Mouse (Mus musculus): Measurements from ENCODE around the gene Serhl. TPM values are rescaled to one million over a fixed set of nuclear protein-coding genes. Genes with fewer than 3 reads are reported as not detected.
A peak's percentile ranks its signal among the peaks of the same experiment; 100 is the strongest.
"Not testable (repeated sequence)": the region's sequence is repeated elsewhere in the genome, so short reads cannot be mapped to it uniquely, and the experiment has no call there.

Gene Serhl
- 44.3 and 46.1 TPM in 2 replicates for polyA plus RNA-seq (2016; fragmentation: Nextera tagmentation; extraction: Ambion mirVana)

DNA sequence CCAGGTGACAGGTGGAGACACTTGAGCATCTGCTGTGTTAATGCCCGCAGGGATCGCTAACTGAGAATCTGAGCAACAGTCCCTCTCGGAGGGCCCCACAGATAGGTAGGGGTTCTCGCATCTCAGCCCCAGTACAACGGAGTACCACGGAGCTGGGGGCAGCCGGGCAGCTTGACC lies at the start of gene Serhl:
Serhl (plus strand) TSS at position 78 of the 177 bp plus-strand sequence.
- Histone ChIP-seq H3K4me2 (replicated peaks) (peak within 1 kb of the TSS; percentile 36), H3K36me3 (no peaks in the 10 kb centered on the region), H3K9ac (no peak within 1 kb of the TSS), H3K27me3 (peaks cover 31% of the 10 kb centered on the region), H3K4me1 (peaks cover 16% of the 10 kb centered on the region), H3K27ac (no peak within 1 kb of the TSS; the same call in 1 of the 2 replicates), H3K9me3 (replicated peaks) (no peaks in the 10 kb centered on the region), H3K4me3 (no peak within 1 kb of the TSS)
- ATAC-seq (ENCODE audit: low FRiP score): no peak
- 9% methylated on average over 7 of the region's 7 CpGs for WGBS

DNA sequence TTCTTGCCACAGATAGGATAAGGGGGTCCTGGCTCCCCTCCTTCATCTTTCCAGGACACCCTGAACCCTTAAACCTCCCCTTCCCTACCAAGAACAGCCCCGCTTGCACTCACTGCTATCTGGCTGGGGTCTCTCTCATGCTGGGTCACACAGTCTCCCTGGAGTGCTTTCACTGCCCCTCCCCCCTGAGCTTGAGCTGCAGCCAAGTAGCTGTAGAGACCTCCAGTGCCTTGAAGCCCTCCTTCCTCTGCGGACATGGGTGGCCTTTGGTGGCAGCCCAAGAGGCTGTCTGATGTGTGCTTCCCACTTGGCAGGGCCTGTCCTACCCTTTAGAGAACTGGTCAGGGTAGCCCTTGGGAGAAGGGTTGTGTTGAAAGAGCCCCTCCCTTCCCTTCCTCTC lies 49.1 kb upstream of the Serhl start:
- WGBS: 54% methylated on average over 2 of the region's 2 CpGs
- H3K4me3 ChIP-seq: no peak overlapping the region
- ATAC-seq (ENCODE audit: low FRiP score): no peak
- peaks cover 14% of the 10 kb centered on the region for H3K27me3 ChIP-seq
- H3K27ac ChIP-seq: no peak overlapping the region
- H3K9me3 ChIP-seq (replicated peaks): no peaks in the 10 kb centered on the region
- no peak overlapping the region for H3K4me2 ChIP-seq (replicated peaks)
- no peaks in the 10 kb centered on the region for H3K36me3 ChIP-seq
- no peak overlapping the region for H3K9ac ChIP-seq
- H3K4me1 ChIP-seq: peaks cover 35% of the 10 kb centered on the region

DNA sequence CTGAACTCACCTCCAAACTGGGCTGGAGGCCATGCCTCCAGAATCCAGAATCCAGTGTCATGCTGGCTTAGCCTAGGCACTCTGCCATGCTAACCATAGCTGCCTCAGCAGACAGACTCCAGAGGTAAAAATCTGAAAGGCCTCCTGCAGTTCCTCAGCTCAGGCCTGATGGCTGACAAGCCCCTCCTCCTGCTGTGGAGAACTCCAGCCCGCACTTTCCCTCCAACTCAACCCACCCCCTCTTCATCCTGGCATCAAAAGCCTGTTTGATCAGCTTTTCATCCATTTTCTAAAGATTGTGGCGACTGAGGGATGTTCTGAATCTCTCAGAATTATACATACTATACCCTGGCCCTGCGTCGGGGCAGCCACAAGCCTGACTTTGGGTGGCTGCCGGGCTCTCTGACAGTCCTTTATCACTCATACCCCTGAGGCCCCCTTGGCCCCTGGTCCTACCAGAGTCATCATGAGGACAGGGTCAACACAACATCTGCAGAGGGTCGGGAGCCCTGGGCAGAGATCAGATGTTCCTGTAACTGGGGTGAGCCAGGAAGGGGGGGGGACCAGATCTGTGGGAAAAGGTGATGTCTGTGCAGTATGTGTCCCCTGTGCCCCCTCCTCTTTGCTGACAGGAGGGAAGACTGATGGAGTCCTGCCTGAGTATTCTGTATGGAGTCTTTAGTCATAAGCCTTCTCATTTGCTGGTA lies 46.5 kb upstream of the Serhl start:
- Histone ChIP-seq H3K9me3 (replicated peaks) (peaks cover 6% of the 10 kb centered on the region), H3K27ac (peak overlapping the region; percentile 31; the same call in 1 of the 2 replicates), H3K4me1 (peaks cover 30% of the 10 kb centered on the region), H3K4me2 (replicated peaks) (peak overlapping the region; percentile 34), H3K9ac (no peak overlapping the region; the same call in 1 of the 2 replicates), H3K27me3 (no peaks in the 10 kb centered on the region; the same call in 1 of the 2 replicates), H3K36me3 (no peaks in the 10 kb centered on the region), H3K4me3 (no peak overlapping the region)
- peak; percentile 43; the same call in 1 of the 2 replicates for ATAC-seq (ENCODE audit: low FRiP score)
- WGBS: 2% methylated on average over 6 of the region's 6 CpGs

DNA sequence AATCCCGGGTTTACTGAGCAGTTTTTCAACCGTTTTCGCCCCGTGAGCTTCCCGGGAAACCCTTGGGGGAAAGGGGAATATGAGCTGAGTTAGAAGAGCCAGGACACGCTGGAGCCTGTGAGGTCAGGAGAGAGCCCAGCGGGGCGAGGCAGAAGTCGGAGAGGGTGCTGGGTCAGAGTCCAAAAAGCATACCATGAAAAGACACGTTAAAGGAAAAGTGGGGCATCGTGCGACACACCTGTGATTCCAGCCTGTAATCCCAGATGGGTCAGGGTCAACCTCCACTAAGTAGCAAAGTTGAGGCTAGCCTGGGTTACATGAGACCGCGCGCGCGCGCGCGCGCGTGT lies 46.0 kb upstream of the Serhl start:
- peaks cover 6% of the 10 kb centered on the region for H3K9me3 ChIP-seq (replicated peaks)
- H3K4me3 ChIP-seq: no peak overlapping the region
- H3K36me3 ChIP-seq: no peaks in the 10 kb centered on the region
- no peak overlapping the region; the same call in 1 of the 2 replicates for H3K4me2 ChIP-seq (replicated peaks)
- H3K9ac ChIP-seq: no peak overlapping the region; the same call in 1 of the 2 replicates
- no peak for ATAC-seq (ENCODE audit: low FRiP score)
- H3K27ac ChIP-seq: 0 out of 2 replicates have a peak overlapping the region, but pooled peaks have one; percentile 31
- 66% methylated on average over 22 of the region's 22 CpGs for WGBS
- no peaks in the 10 kb centered on the region; the same call in 1 of the 2 replicates for H3K27me3 ChIP-seq
- H3K4me1 ChIP-seq: peaks cover 25% of the 10 kb centered on the region

DNA sequence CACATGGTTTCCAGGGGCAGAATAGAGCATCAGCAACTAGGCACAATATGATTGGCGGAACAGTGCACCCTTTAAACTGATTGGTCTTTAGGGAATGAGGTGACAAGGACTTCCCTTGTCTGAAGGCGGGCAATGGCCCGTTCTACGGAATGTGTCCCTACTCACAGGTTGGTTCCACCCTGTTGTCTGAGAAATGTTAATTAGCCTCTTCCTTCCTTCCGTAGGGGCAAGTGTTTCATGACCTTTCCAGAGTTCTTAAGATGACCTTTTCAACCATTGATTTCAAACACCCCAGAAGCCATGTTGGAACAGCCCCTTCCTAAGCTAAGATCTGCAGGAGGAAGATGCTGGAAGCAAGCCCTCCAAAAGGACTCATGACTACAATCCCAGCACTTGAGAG lies 43.7 kb upstream of the Serhl start:
- ATAC-seq (ENCODE audit: low FRiP score); H3K4me2 ChIP-seq (replicated peaks); H3K9me3 ChIP-seq (replicated peaks); H3K36me3 ChIP-seq; H3K9ac ChIP-seq; H3K27me3 ChIP-seq; H3K4me3 ChIP-seq; H3K27ac ChIP-seq: not testable (repeated sequence)
- peaks cover 18% of the 10 kb centered on the region for H3K4me1 ChIP-seq
- 86% methylated on average over 5 of the region's 5 CpGs for whole genome bisulfite sequencing

DNA sequence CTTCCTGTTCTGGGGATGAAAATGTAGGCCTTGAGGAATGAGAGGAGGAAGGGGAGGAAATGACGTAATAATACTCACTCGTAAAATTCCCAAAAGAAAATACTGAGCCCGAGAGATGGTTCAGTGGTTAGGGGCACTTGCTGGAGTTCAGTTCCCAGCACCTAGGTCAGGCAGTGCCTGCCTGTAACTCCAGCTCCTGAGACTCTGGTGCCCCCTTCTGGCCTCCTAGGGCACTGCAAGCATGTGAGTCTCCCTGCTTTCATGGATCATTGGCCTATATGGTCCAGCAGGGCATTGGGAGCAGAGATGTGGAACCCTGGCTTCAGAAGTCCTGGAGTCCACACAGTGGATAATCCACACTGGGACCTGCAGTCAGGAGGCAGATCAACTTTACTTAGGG lies 43.0 kb upstream of the Serhl start:
- Histone ChIP-seq H3K4me3 (no peak overlapping the region), H3K4me1 (peaks cover 18% of the 10 kb centered on the region), H3K4me2 (replicated peaks) (no peak overlapping the region), H3K36me3 (no peaks in the 10 kb centered on the region), H3K27me3 (no peaks in the 10 kb centered on the region), H3K27ac (no peak overlapping the region), H3K9ac (no peak overlapping the region), H3K9me3 (replicated peaks) (peaks cover 6% of the 10 kb centered on the region)
- ATAC-seq (ENCODE audit: low FRiP score): no peak
- WGBS: 96% methylated on average over 3 of the region's 3 CpGs

DNA sequence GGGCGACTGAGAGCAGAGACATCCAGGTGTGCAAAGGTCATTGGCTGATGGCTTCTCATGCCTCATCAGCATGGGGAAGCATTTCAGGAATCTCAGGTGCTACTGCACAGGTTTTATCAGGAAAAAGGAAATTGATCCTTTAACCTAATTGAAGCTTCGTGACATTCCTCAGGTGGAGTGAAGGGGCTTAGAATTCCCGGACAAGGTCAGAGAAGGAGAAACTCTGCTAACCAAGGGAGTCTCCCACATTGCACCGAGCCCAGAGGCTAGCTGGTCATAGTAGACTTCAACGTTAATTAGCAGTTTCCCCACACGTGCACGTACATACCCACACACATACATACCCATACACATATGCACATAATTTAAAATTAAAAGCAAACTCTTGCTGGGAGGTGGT lies 42.6 kb upstream of the Serhl start:
- H3K9ac ChIP-seq: no peak overlapping the region
- peaks cover 18% of the 10 kb centered on the region for H3K4me1 ChIP-seq
- H3K9me3 ChIP-seq (replicated peaks): peaks cover 6% of the 10 kb centered on the region
- ATAC-seq (ENCODE audit: low FRiP score): no peak
- no peaks in the 10 kb centered on the region for H3K27me3 ChIP-seq
- no peak overlapping the region for H3K4me3 ChIP-seq
- H3K4me2 ChIP-seq (replicated peaks): no peak overlapping the region
- 90% methylated on average over 7 of the region's 7 CpGs for WGBS
- no peaks in the 10 kb centered on the region for H3K36me3 ChIP-seq
- H3K27ac ChIP-seq: no peak overlapping the region

DNA sequence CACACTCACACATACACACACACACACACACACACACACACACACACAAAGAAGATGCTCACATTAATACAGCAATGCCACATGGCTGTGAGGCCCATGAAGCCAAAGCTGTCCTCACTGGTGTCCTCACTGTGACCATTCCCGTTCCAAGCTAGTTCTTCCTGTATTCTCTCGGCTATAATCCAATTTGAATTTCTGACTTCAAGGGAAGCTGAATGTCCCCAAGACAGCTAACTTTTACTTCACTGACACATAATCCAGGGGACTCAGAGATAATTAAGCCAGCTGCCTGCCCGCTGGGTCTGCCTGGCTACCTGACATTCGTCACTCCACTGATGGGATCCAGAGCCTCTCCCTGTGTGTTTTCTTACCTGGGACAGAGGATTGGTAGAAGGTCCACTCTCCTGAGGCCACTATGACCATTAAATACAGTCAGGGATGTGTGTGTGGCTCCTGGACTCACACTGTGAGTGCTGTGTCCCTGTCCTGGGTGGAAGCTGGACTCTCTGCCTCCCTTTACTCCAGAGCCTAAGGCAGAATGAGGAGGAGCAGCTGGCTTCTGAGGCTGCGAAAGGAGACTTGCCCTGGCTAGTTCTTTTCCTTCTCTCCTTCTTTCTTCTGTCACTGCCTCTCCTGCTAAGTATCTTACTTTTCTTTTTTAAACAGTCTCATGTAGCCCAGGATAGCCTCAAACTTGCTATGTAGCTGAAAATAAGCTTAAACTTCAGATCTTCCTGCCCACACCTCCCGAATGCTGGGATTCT lies 36.8 kb upstream of the Serhl start:
- ATAC-seq (ENCODE audit: low FRiP score): no peak
- peaks cover 33% of the 10 kb centered on the region for H3K4me1 ChIP-seq
- H3K27ac ChIP-seq: no peak overlapping the region
- no peak overlapping the region for H3K4me3 ChIP-seq
- WGBS: 75% methylated on average over 6 of the region's 6 CpGs
- H3K36me3 ChIP-seq: no peaks in the 10 kb centered on the region
- peaks cover 1% of the 10 kb centered on the region; the same call in 1 of the 2 replicates for H3K27me3 ChIP-seq
- H3K4me2 ChIP-seq (replicated peaks): no peak overlapping the region
- H3K9me3 ChIP-seq (replicated peaks): no peaks in the 10 kb centered on the region
- no peak overlapping the region for H3K9ac ChIP-seq

DNA sequence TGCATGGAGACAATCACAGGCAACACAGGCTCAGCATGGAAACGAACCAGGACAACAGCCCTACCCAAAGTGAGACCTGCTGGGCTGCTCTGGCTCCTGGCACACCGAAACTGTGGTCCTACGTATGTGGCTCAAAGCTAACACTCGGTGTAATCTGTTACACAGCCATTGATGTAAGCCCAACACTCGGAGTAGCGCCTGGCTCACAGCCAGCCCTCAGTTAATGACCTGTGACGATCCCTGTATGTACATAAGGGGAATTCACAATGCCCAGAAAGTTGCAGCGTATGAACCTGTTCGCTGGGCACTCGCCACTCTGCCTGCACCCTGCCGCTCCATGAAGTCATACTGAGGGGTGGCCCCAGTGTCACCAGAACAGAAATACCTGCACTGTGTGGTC lies 36.0 kb upstream of the Serhl start:
- Histone ChIP-seq H3K4me3 (no peak overlapping the region), H3K27ac (no peak overlapping the region), H3K4me2 (replicated peaks) (no peak overlapping the region), H3K4me1 (peaks cover 35% of the 10 kb centered on the region), H3K9me3 (replicated peaks) (no peaks in the 10 kb centered on the region), H3K36me3 (no peaks in the 10 kb centered on the region), H3K27me3 (peaks cover 3% of the 10 kb centered on the region; the same call in 1 of the 2 replicates), H3K9ac (no peak overlapping the region)
- 42% methylated on average over 11 of the region's 11 CpGs for WGBS
- ATAC-seq (ENCODE audit: low FRiP score): no peak

DNA sequence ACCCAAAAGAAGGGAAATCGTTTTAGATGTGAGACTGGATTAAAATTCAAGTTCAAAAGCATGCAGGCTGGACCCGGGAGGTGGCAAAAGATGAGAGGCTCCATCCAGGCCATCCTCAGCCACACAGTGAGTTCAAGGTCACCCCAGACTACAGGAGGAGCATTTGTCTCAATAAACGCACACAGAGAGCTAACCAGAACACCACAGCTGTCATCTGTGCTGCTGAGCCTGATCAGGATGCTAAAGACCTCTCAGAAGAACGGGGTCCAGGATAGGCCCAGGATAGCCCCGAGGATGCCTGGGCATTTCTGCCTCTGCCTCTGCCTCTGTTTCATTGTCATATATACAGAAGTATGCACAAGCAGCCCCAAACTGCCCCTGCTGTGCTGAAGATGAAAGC lies 33.7 kb upstream of the Serhl start:
- no peak for ATAC-seq (ENCODE audit: low FRiP score)
- no peaks in the 10 kb centered on the region for H3K36me3 ChIP-seq
- no peaks in the 10 kb centered on the region for H3K9me3 ChIP-seq (replicated peaks)
- 42% methylated on average over 5 of the region's 5 CpGs for WGBS
- H3K9ac ChIP-seq: no peak overlapping the region
- peak overlapping the region; percentile 91 for H3K27ac ChIP-seq
- peaks cover 3% of the 10 kb centered on the region; the same call in 1 of the 2 replicates for H3K27me3 ChIP-seq
- peak overlapping the region; percentile 55; the same call in 1 of the 2 replicates for H3K4me2 ChIP-seq (replicated peaks)
- H3K4me1 ChIP-seq: peaks cover 49% of the 10 kb centered on the region
- H3K4me3 ChIP-seq: no peak overlapping the region

DNA sequence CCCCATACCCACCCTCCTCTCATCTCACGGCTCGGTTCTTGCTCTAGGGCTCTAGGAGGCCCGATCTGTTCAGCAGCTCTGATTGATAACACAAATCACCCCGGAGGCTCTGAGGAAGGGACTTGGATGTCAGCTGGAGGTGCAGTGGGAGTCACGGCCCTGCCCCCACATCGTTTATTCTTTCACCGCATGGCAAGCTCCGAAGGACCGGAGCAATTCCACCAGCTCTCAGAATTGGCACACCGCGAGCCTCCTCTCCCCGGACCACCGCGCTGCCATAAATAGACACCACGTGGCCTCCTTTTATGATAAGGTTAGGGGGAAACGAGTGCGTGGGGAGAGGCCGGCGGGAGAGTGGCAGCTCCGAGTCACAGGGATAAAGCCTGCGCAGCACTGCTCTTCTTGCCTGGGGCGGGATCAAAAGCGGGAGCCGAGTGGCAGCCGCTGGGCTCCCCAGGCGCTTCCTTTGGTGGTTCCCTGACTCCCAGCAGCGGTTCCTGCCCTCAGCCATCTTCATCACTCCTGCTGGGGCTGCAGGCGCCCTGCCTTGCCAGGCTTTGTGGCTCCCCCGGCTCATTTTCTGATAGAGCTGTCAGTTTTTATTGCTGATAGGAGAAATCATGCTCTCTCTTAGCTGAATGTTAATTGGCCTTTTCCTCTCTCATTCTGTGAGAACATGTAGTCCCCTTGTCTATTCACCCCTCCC lies 32.8 kb upstream of the Serhl start:
- peak overlapping the region; percentile 56 for H3K9ac ChIP-seq
- peak overlapping the region; percentile 55 for H3K4me2 ChIP-seq (replicated peaks)
- peak; percentile 75 for ATAC-seq (ENCODE audit: low FRiP score)
- H3K27me3 ChIP-seq: peaks cover 3% of the 10 kb centered on the region; the same call in 1 of the 2 replicates
- no peaks in the 10 kb centered on the region for H3K36me3 ChIP-seq
- H3K4me3 ChIP-seq: peak overlapping the region; percentile 29
- peak overlapping the region; percentile 91 for H3K27ac ChIP-seq
- peaks cover 52% of the 10 kb centered on the region for H3K4me1 ChIP-seq
- WGBS: under 1% methylated on average over 29 of the region's 29 CpGs
- H3K9me3 ChIP-seq (replicated peaks): no peaks in the 10 kb centered on the region

DNA sequence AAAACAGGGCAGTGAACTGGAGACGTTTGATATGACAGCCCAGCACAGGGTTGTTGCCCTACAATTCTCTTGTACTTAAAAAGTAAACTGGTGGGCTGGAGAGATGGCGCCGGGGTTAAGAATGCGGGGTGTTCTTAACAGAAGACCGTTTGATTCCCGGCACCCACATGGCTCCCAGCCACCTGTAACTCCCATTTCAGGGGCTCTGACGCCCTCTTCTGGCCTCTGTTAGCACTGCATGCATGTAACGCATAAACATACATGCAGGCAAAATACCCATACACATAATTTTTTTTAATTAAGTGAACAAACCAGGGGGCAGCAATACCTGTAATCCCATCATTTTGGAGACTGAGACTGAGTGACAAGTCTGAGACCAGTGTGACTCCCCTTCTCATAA lies 31.8 kb upstream of the Serhl start:
- Histone ChIP-seq H3K36me3 (no peaks in the 10 kb centered on the region), H3K4me2 (replicated peaks) (no peak overlapping the region), H3K9me3 (replicated peaks) (no peaks in the 10 kb centered on the region), H3K4me3 (no peak overlapping the region), H3K9ac (no peak overlapping the region), H3K27ac (peak overlapping the region; percentile 91), H3K4me1 (peaks cover 50% of the 10 kb centered on the region), H3K27me3 (peaks cover 3% of the 10 kb centered on the region; the same call in 1 of the 2 replicates)
- ATAC-seq (ENCODE audit: low FRiP score): no peak
- WGBS: 72% methylated on average over 8 of the region's 8 CpGs

Measured in hindbrain, embryonic 12.5 days (tissue).